Mouse (Mus musculus) spleen, adult 2 months (tissue): Measurements from ENCODE around the gene Tor3a.

ENCODE experiments used
- CTCF ChIP-seq: fragments of 200-500 bp; IDR thresholded peaks from 2 replicates; pipeline ENCODE4 v1.5.1; 2011; ENCODE audit warnings: mild to moderate bottlenecking, inconsistent platforms; ENCODE audit not compliant: insufficient read depth, insufficient read length, insufficient replicate concordance; ENCODE audit errors: extremely low read depth
- POLR2A ChIP-seq: fragments of 200-500 bp; IDR thresholded peaks from 2 replicates; pipeline ENCODE4 v1.6.1; 2011; ENCODE audit warnings: low read depth, low read length, inconsistent platforms

DNA sequence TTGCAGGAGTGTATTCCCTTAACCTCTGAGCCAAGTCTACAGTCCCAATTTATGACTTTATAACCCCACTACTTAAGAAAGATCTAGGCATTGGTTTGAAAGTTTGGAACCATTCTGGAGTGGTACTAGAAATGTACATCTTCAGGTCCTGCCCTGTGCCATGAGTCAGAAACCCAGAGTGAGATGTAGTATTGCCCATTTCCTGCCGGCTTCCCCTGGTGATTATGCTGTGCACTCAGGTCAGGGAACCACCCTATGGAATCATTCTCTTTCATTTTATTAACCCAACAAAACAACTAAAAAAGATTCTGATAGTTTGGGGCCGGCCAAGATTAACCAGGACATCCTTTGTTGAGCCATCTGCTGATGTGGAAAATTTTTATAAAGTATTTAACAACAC lies 68.2 kb downstream of the Tor3a start:
- TF ChIP-seq POLR2A (no peak), CTCF (no peak)
